Mouse (Mus musculus) intestine, postnatal 0 days (tissue): ENCODE measurements around the gene Gm10382. TPM values are rescaled to one million over a fixed set of nuclear protein-coding genes. Genes with fewer than 3 reads are reported as not detected.
"Not testable (repeated sequence)": the region's sequence is repeated elsewhere in the genome, so short reads cannot be mapped to it uniquely, and the experiment has no call there.

Experiments used
- ATAC-seq: fragments of 200-750 bp; cut with Nextera tagmentation; 2 replicates; pipeline ENCODE4 v1.8.0; 2017; ENCODE audit warnings: mild to moderate bottlenecking, moderate TSS enrichment, moderate library complexity
- H3K27ac ChIP-seq: fragments of 300-500 bp; sonication (generic); 2 replicates; pipeline ENCODE4 v1.5.1; 2014; ENCODE audit warnings: mild to moderate bottlenecking, low read depth, low read length, moderate library complexity
- H3K27me3 ChIP-seq: fragments of 300-500 bp; sonication (generic); replicated peaks from 2 replicates; pipeline ENCODE4 v1.6.1; 2014; ENCODE audit warnings: low read length, mixed read lengths; ENCODE audit not compliant: control insufficient read depth, insufficient read depth
- H3K36me3 ChIP-seq: fragments of 300-500 bp; sonication (generic); 2 replicates; pipeline ENCODE4 v1.6.1; 2014; ENCODE audit warnings: mild to moderate bottlenecking, moderate library complexity; ENCODE audit not compliant: control insufficient read depth, insufficient read depth
- H3K4me1 ChIP-seq: fragments of 300-500 bp; sonication (generic); replicated peaks from 2 replicates; pipeline ENCODE4 v1.6.1; 2014; ENCODE audit warnings: antibody characterized with exemption, low read length, mixed read lengths; ENCODE audit not compliant: control insufficient read depth, insufficient read depth
- H3K4me2 ChIP-seq: fragments of 300-500 bp; sonication (generic); replicated peaks from 2 replicates; pipeline ENCODE4 v1.6.1; 2014; ENCODE audit warnings: low read depth, mild to moderate bottlenecking, moderate library complexity
- H3K4me3 ChIP-seq: fragments of 300-500 bp; sonication (generic); 2 replicates; pipeline ENCODE4 v1.5.1; 2014; ENCODE audit warnings: low read depth, low read length
- H3K9ac ChIP-seq: fragments of 300-500 bp; sonication (generic); 2 replicates; pipeline ENCODE4 v1.6.1; 2014; ENCODE audit warnings: mild to moderate bottlenecking, low read depth, low read length
- H3K9me3 ChIP-seq: fragments of 300-500 bp; sonication (generic); 2 replicates; pipeline ENCODE4 v1.6.1; 2016; ENCODE audit warnings: mixed run types; ENCODE audit not compliant: control insufficient read depth
- CTCF ChIP-seq: sonication (generic); IDR thresholded peaks from 2 replicates; pipeline ENCODE4 v1.5.1; 2016; ENCODE audit warnings: low read depth, mild to moderate bottlenecking, control low read depth, antibody characterized with exemption, moderate library complexity
- WGBS: fragments of 180-500 bp; shearing (Covaris S2); extraction: QIAGEN DNeasy Blood & Tissue Kit; methylation state at CpG from one replicate; pipeline ENCODE4 v1.1.7; 2014; 5-methylcytosine and 5-hydroxymethylcytosine counted together
- polyA plus RNA-seq: library from polyadenylated mRNA; unstranded; fragments of >200 nt; fragmentation: Nextera tagmentation; extraction: Ambion mirVana; gene quantifications from 2 replicates; pipeline ENCODE4 v1.2.1, GENCODE M21; 2015

Gene Gm10382
- polyA plus RNA-seq, 1 experiment from 2014 or later, result 0.16 TPM

DNA sequence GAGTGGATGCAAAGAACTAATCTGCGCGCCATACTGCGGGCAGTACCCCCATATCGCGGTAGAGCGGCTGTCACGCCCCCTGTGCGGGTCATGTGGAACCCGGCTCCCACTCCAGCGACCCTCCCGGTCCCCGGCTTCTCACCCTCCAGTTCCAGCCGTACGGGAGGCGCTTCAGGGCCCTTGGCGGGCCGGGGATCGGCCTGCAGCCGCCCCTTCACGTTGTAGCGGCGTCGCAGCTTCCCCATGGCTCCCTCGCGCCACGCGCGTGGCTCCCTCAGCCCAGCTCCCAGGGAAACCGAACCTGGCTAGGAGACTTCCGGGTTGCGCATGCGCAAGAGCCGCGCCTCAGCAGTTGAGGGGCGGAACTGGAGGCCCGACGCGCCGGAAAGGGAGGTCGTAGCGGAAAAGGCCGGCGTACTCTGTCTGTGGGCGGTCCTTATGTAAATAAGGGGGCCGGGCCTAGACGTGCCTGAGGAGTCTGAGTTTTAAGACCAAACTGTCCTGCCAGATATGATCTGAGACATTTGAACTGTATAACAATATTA is 44.7 kb downstream of the Gm10382 start, which contains the start of gene Dhx37:
TSS of gene Dhx37 (minus strand) at position 329 of the 545 bp plus-strand sequence.
- Histone ChIP-seq H3K27ac (0 out of 2 replicates have a peak within 1 kb of the TSS, but pooled peaks have one; percentile 46), H3K4me2 (peak within 1 kb of the TSS; percentile 99), H3K9ac (peak within 1 kb of the TSS; percentile 79), H3K9me3 (no peaks in the 10 kb centered on the region), H3K36me3 (peaks cover 29% of the 10 kb centered on the region), H3K4me1 (0 out of 2 replicates have a peak, but pooled peaks cover 7% of the 10 kb centered on the region), H3K27me3 (no peaks in the 10 kb centered on the region), H3K4me3 (peak within 1 kb of the TSS; percentile 79)
- under 1% methylated on average over 46 of the region's 46 CpGs for WGBS
- peak; percentile 92 for ATAC-seq
- no peak for TF ChIP-seq CTCF

- peak overlapping the region; percentile 79 for H3K4me3 ChIP-seq
- not testable (repeated sequence) for H3K4me1 ChIP-seq, H3K9me3 ChIP-seq, ATAC-seq, H3K27me3 ChIP-seq, H3K9ac ChIP-seq
- peaks cover 24% of the 10 kb centered on the region for H3K36me3 ChIP-seq
- 0 out of 2 replicates have a peak overlapping the region, but pooled peaks have one; percentile 46 for H3K27ac ChIP-seq
- WGBS, result 56% methylated on average over 15 of the region's 15 CpGs
- TF ChIP-seq CTCF, result peak; percentile 45; the same call in 1 of the 2 replicates
- peak overlapping the region; percentile 99 for H3K4me2 ChIP-seq
These were observed 45.2 kb downstream of the Gm10382 start for GRCm38 (mm10) chr5:125434347-125434746.

Other genes starting within 250 kb of the Gm10382 start
- gene Ncor2, start 210.1 kb upstream of the Gm10382 start, polyA plus RNA-seq, result 7.1 and 7.6 TPM in 2 replicates
- 26.5 TPM in 2 replicates for gene Scarb1, start 48.2 kb upstream of the Gm10382 start, polyA plus RNA-seq
- 345 and 371 TPM in 2 replicates for gene Ubc, start 880 bp downstream of the Gm10382 start, polyA plus RNA-seq
- 2.5 and 3.2 TPM in 2 replicates for gene Dhx37, start 44.8 kb downstream of the Gm10382 start, polyA plus RNA-seq
- gene Bri3bp, start 52.2 kb downstream of the Gm10382 start, polyA plus RNA-seq, result 35.7 and 42.8 TPM in 2 replicates
- gene Aacs, start 86.5 kb downstream of the Gm10382 start, polyA plus RNA-seq, result 13.7 and 14.0 TPM in 2 replicates
- 0.14 and 0.25 TPM in 2 replicates for gene Tmem132b, start 142.5 kb downstream of the Gm10382 start, polyA plus RNA-seq